Mouse (Mus musculus): Measurements from ENCODE around the gene Phf1. TPM values are rescaled to one million over a fixed set of nuclear protein-coding genes. Genes with fewer than 3 reads are reported as not detected.

The Phf1 gene
- polyA plus RNA-seq, 1 experiment from 2014 or later, result 2.5 TPM

DNA sequence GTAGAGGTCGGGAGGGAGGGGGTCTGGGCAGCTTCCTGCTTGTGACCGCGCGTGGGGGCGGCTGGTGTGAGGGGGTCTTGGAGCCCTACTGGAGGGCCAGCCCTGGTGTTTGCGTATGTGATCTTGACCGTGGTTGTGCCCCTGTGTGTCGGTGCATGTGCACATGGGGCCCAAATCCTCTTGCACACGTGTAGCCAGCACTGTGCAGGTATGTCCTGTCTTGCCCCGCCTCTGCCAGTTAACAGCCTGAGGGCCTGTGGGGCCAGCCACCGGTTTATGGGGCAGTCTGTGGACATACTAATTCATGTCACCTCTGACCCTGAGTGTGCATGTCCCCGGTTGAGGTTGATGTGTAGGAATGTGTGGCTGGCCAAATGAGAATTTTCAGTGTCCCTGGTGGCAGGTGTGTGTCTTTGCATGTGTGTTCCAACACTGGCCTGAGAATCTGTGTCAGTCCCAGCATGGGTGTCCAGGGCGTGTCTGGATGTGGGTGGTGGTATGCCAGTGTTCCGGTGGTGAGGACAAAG is 16.3 kb downstream of the Phf1 start:
- H3K4me1 ChIP-seq (ENCODE audit: insufficient read depth), result peaks cover 34% of the 10 kb centered on the region
- no peaks in the 10 kb centered on the region for H3K9me3 ChIP-seq (ENCODE audit: low read length)
- peak overlapping the region; percentile 54; the same call in 1 of the 2 replicates for H3K9ac ChIP-seq (replicated peaks)
- DNase-seq, result peak; percentile 40
- 22% methylated on average over 9 of the region's 14 CpGs for WGBS (ENCODE audit: insufficient replicate concordance)
- peak overlapping the region; percentile 97 for H3K4me2 ChIP-seq (ENCODE audit: low read depth, low read length)
- TF ChIP-seq CTCF (IDR thresholded peaks at IDR 0.05; ENCODE audit: low read depth) (peak; percentile 44), EP300 (IDR thresholded peaks at IDR 0.05; ENCODE audit: low read depth) (no peak)
- H3K27ac ChIP-seq (ENCODE audit: low read depth), result no peak overlapping the region
- H3K27me3 ChIP-seq (ENCODE audit: insufficient read depth, low read length), result peaks cover 23% of the 10 kb centered on the region
- H3K36me3 ChIP-seq (replicated peaks; ENCODE audit: insufficient read depth, low read length), result no peaks in the 10 kb centered on the region
- peak; percentile 24; the same call in 1 of the 2 replicates for ATAC-seq
- H3K4me3 ChIP-seq (ENCODE audit: low read depth, low read length), result peak overlapping the region; percentile 61

GRCm38 (mm10) chr17:26949866-26950265 is 17.0 kb downstream of the Phf1 start:
- no peak overlapping the region for H3K9ac ChIP-seq (replicated peaks)

DNA sequence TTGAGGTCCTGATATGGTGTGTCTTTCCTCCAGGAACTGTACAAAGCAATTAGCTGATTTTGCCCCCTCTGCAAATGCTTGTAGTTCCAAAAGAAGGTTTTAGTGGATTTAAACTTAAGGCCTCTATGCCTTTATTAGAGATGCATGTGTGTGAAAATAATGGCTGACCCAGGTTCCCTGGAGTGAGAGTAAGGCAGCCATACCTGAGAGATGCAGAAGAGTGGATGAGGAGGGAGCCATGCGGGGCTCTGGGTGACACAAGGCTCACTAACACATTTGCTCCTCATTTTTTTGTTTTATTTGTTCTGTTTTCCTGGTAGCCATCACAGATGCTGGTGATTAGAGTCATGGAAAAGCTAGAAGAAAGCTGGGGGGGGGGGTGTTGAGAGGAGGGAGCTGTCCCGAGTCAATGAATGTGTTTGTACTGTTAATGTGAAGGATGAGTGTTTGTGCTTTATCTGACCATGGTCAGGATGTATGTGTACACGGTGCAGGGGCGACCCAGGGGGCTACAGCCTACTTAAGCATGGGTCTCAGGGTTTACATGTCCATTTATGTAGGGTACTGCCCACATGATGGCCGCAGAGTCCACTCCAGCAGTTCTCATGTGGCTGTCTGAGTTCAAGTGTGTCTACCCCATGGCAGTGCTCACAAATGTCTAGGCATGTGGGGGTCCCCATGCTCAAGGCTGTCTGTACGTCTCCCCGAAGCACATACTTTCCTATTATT is 17.9 kb downstream of the Phf1 start:
- DNase-seq (no peak), ATAC-seq (no peak)
- Histone ChIP-seq H3K9ac (replicated peaks) (no peak overlapping the region), H3K9me3 (ENCODE audit: low read length) (no peaks in the 10 kb centered on the region), H3K4me3 (ENCODE audit: low read depth, low read length) (no peak overlapping the region), H3K27ac (ENCODE audit: low read depth) (no peak overlapping the region), H3K4me2 (ENCODE audit: low read depth, low read length) (peak overlapping the region; percentile 66; the same call in 1 of the 2 replicates), H3K4me1 (ENCODE audit: insufficient read depth) (peaks cover 35% of the 10 kb centered on the region), H3K27me3 (ENCODE audit: insufficient read depth, low read length) (peaks cover 23% of the 10 kb centered on the region), H3K36me3 (replicated peaks; ENCODE audit: insufficient read depth, low read length) (no peaks in the 10 kb centered on the region)
- WGBS (ENCODE audit: insufficient replicate concordance), result 44% methylated on average over 7 of the region's 7 CpGs
- no peak for TF ChIP-seq EP300 (IDR thresholded peaks at IDR 0.05; ENCODE audit: low read depth)
- no peak for TF ChIP-seq CTCF (IDR thresholded peaks at IDR 0.05; ENCODE audit: low read depth)

More at GRCm38 (mm10) chr17:26949866-26950265, 17.0 kb downstream of the Phf1 start:
- Histone ChIP-seq H3K27ac (ENCODE audit: low read depth) (no peak overlapping the region), H3K9me3 (ENCODE audit: low read length) (no peaks in the 10 kb centered on the region), H3K27me3 (ENCODE audit: insufficient read depth, low read length) (peaks cover 23% of the 10 kb centered on the region), H3K36me3 (replicated peaks; ENCODE audit: insufficient read depth, low read length) (no peaks in the 10 kb centered on the region), H3K4me3 (ENCODE audit: low read depth, low read length) (no peak overlapping the region), H3K4me1 (ENCODE audit: insufficient read depth) (peaks cover 34% of the 10 kb centered on the region), H3K4me2 (ENCODE audit: low read depth, low read length) (no peak overlapping the region)
- no peak for DNase-seq
- WGBS (ENCODE audit: insufficient replicate concordance), result 54% methylated on average over 5 of the region's 5 CpGs
- ATAC-seq, result no peak
- TF ChIP-seq CTCF (IDR thresholded peaks at IDR 0.05; ENCODE audit: low read depth) (no peak), EP300 (IDR thresholded peaks at IDR 0.05; ENCODE audit: low read depth) (no peak)

- H3K4me3 ChIP-seq (ENCODE audit: low read depth, low read length), result peak overlapping the region; percentile 29
- H3K9ac ChIP-seq (replicated peaks), result no peak overlapping the region; the same call in 1 of the 2 replicates
- DNase-seq, result peak; percentile 77
- peaks cover 23% of the 10 kb centered on the region for H3K27me3 ChIP-seq (ENCODE audit: insufficient read depth, low read length)
- TF ChIP-seq CTCF (IDR thresholded peaks at IDR 0.05; ENCODE audit: low read depth) (no peak), EP300 (IDR thresholded peaks at IDR 0.05; ENCODE audit: low read depth) (no peak)
- no peaks in the 10 kb centered on the region for H3K9me3 ChIP-seq (ENCODE audit: low read length)
- H3K4me2 ChIP-seq (ENCODE audit: low read depth, low read length), result peak overlapping the region; percentile 66
- H3K4me1 ChIP-seq (ENCODE audit: insufficient read depth), result peaks cover 35% of the 10 kb centered on the region
- 0 out of 2 replicates have a peak, but pooled peaks have one; percentile 21 for ATAC-seq
- H3K36me3 ChIP-seq (replicated peaks; ENCODE audit: insufficient read depth, low read length), result no peaks in the 10 kb centered on the region
- H3K27ac ChIP-seq (ENCODE audit: low read depth), result no peak overlapping the region
- WGBS (ENCODE audit: insufficient replicate concordance), result 3% methylated on average over 10 of the region's 11 CpGs
These were observed 18.6 kb downstream of the Phf1 start for GRCm38 (mm10) chr17:26951406-26951805.

GRCm38 (mm10) chr17:26951952-26952877 is 19.4 kb downstream of the Phf1 start:
- no peak for TF ChIP-seq EP300 (IDR thresholded peaks at IDR 0.05; ENCODE audit: low read depth)
- no peak for TF ChIP-seq CTCF (IDR thresholded peaks at IDR 0.05; ENCODE audit: low read depth)
- H3K4me1 ChIP-seq (ENCODE audit: insufficient read depth), result peaks cover 34% of the 10 kb centered on the region

More at GRCm38 (mm10) chr17:26951952-26952877, 19.4 kb downstream of the Phf1 start:
- ATAC-seq, result no peak
- Histone ChIP-seq H3K9ac (replicated peaks) (peak overlapping the region; percentile 44; the same call in 1 of the 2 replicates), H3K36me3 (replicated peaks; ENCODE audit: insufficient read depth, low read length) (no peaks in the 10 kb centered on the region), H3K27me3 (ENCODE audit: insufficient read depth, low read length) (peaks cover 23% of the 10 kb centered on the region), H3K4me2 (ENCODE audit: low read depth, low read length) (peak overlapping the region; percentile 66), H3K4me3 (ENCODE audit: low read depth, low read length) (peak overlapping the region; percentile 29), H3K9me3 (ENCODE audit: low read length) (no peaks in the 10 kb centered on the region), H3K27ac (ENCODE audit: low read depth) (no peak overlapping the region)
- WGBS (ENCODE audit: insufficient replicate concordance), result 18% methylated on average over 23 of the region's 23 CpGs
- no peak for DNase-seq

Measured in liver, postnatal 0 days (tissue).